Comparison of ENCODE assay signal across 14 mouse cellular contexts in the genomic region with DNA sequence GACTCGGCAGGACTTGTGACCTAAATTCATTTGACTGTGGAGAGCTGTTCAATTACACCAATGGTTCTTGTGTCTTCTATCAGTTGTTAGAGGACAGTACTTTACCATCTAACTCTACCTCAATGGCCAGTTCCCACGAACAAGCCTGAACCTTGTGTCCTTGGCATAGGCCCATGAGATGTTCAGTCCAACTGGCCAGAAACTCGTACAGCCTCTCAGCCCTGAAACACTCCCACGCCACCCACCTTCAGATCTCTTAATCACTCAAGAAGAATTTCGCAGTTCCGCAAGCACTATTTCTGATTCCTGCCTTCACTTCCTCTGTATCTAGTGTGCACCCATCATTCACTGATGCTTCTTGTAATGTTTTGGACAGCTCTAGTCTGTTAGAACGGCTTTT. TPM values are rescaled to one million over a fixed set of nuclear protein-coding genes. Genes with fewer than 3 reads are reported as not detected.
A peak's percentile ranks its signal among the peaks of the same experiment; 100 is the strongest.
DNase-seq lines count a peak whose midpoint lies in the region; ATAC-seq and TF ChIP-seq lines count a peak whose summit lies in the region.
"Had no signal": no experiment of that assay in that cellular context is flagged by ENCODE, and none has a peak within 500 bp of the region (broad histone marks: within the 10 kb centered on the region; RNA-seq: fewer than 3 reads in every experiment).

No protein-coding gene starts in this region.

- ATAC-seq in kidney, embryonic 16.5 days (ENCODE audit: low FRiP score, low TSS enrichment): no peak
- ATAC-seq: intestine, postnatal 0 days had no signal

- H3K27ac ChIP-seq in kidney, adult 2 months (ENCODE audit: insufficient read depth, low read depth, low read length): no peak overlapping the region
- no peak overlapping the region for H3K27ac ChIP-seq in kidney, embryonic 16.5 days (ENCODE audit: low read length)
- H3K27ac ChIP-seq: liver, embryonic 13.5 days; midbrain, embryonic 10.5 days; neural tube, embryonic 13.5 days; stomach, postnatal 0 days had no signal

- H3K27me3 ChIP-seq in kidney, adult 2 months (replicated peaks; ENCODE audit: control insufficient read depth, insufficient read depth, low read length): no peaks in the 10 kb centered on the region
- H3K27me3 ChIP-seq in kidney, embryonic 16.5 days (ENCODE audit: insufficient read depth, low read length): no peaks in the 10 kb centered on the region
- H3K27me3 ChIP-seq: liver, embryonic 13.5 days; neural tube, embryonic 13.5 days had no signal

- peak; percentile 35 to 44 for DNase-seq in adrenal gland, adult (ENCODE audit: inconsistent age in 2 of 2, low spot score in 1 of 2)
- DNase-seq in adrenal gland, postnatal 14 days: no peak
- DNase-seq in kidney, adult 2 months: peak; percentile 58
- DNase-seq in retina, postnatal 1 day: peak; percentile 16
- no peak for DNase-seq in retina, embryonic 14.5 days (ENCODE audit: low spot score)
- DNase-seq in testis, postnatal 14 days (ENCODE audit: low spot score): peak; percentile 84
- DNase-seq in layer of hippocampus, postnatal 14 days (ENCODE audit: low spot score in 2 of 2): no peak
- DNase-seq: liver, embryonic 13.5 days; right cerebral cortex, postnatal 4 days had no signal

- no peak for TF ChIP-seq POLR2A in kidney, adult 2 months (IDR thresholded peaks at IDR 0.05; ENCODE audit: low read depth, low read length)

- no peak for TF ChIP-seq CTCF in kidney, adult 2 months (conservative IDR thresholded peaks at IDR 0.05; ENCODE audit: insufficient read depth, insufficient read length, low read depth, low read length)

- no peak overlapping the region for H3K4me3 ChIP-seq in kidney, adult 2 months (ENCODE audit: insufficient read depth, low read depth, low read length)
- H3K4me3 ChIP-seq in kidney, embryonic 16.5 days (ENCODE audit: low read length): no peak overlapping the region
- H3K4me3 ChIP-seq: liver, embryonic 13.5 days; midbrain, embryonic 10.5 days; neural tube, embryonic 13.5 days had no signal

- H3K4me1 ChIP-seq in kidney, adult 2 months (ENCODE audit: control insufficient read depth, insufficient read depth, low read length): no peaks in the 10 kb centered on the region
- peaks cover 4% of the 10 kb centered on the region; the same call in 1 of the 2 replicates for H3K4me1 ChIP-seq in kidney, embryonic 16.5 days (ENCODE audit: insufficient read depth, low read length)
- H3K4me1 ChIP-seq: neural tube, embryonic 13.5 days had no signal

- no peaks in the 10 kb centered on the region for H3K9me3 ChIP-seq in kidney, embryonic 16.5 days (ENCODE audit: low read length)
- H3K9me3 ChIP-seq: liver, embryonic 13.5 days; midbrain, embryonic 10.5 days; neural tube, embryonic 13.5 days had no signal

- no peak overlapping the region for H3K4me2 ChIP-seq in kidney, embryonic 16.5 days (replicated peaks; ENCODE audit: low read depth, low read length)
- H3K4me2 ChIP-seq: liver, embryonic 13.5 days; neural tube, embryonic 13.5 days had no signal

- WGBS in kidney, adult 2 months: 46% methylated on average over 7 of the region's 7 CpGs
- WGBS in kidney, embryonic 16.5 days: 46% methylated on average over 7 of the region's 7 CpGs

- no peak overlapping the region for H3K9ac ChIP-seq in kidney, embryonic 16.5 days (replicated peaks; ENCODE audit: low read length)
- H3K9ac ChIP-seq: liver, embryonic 13.5 days; neural tube, embryonic 13.5 days had no signal

- no peaks in the 10 kb centered on the region for H3K36me3 ChIP-seq in kidney, adult 2 months (ENCODE audit: control insufficient read depth, insufficient read depth, low read length)
- H3K36me3 ChIP-seq in kidney, embryonic 16.5 days (ENCODE audit: insufficient read depth, low read length): no peaks in the 10 kb centered on the region
- H3K36me3 ChIP-seq: liver, embryonic 13.5 days; midbrain, embryonic 10.5 days; neural tube, embryonic 13.5 days had no signal

RNA-seq across cellular contexts. Expression of a gene that starts 12.8 kb away (rescaled TPM):
- 15.8 and 20.7 TPM in 2 replicates for total RNA-seq in adrenal gland, postnatal 14 days (2021)
- 11.2 and 12.8 TPM in 2 replicates for polyA plus RNA-seq in kidney, adult 2 months (2012; rRNA removed)
- polyA plus RNA-seq in kidney, embryonic 16.5 days (2015; fragmentation: Nextera tagmentation; extraction: Ambion mirVana): 11.3 and 12.1 TPM in 2 replicates
- 10 to 100 TPM in 1 of 2 experiments, 1 to 10 TPM in 1; 9.8 to 10.8 TPM for total RNA-seq in layer of hippocampus, postnatal 14 days (2021)

RNA-seq across cellular contexts. Expression of a gene that starts 39.3 kb away (rescaled TPM):
- total RNA-seq in adrenal gland, postnatal 14 days (2021): 8.2 and 9.8 TPM in 2 replicates
- 6.7 and 8.8 TPM in 2 replicates for polyA plus RNA-seq in kidney, adult 2 months (2012; rRNA removed)
- 13.9 and 14.3 TPM in 2 replicates for polyA plus RNA-seq in kidney, embryonic 16.5 days (2015; fragmentation: Nextera tagmentation; extraction: Ambion mirVana)
- 10 to 100 TPM; 18.7 to 19.8 TPM for total RNA-seq in layer of hippocampus, postnatal 14 days (2021)

Comparison
In these comparisons a context has a peak if more than half of its experiments do, and no peak if none do; other contexts are left out.
1. DNase-seq: peak in adrenal gland, adult (2 of 2), kidney, adult 2 months (single experiment), retina, postnatal 1 day (single experiment) and testis, postnatal 14 days (single experiment); none in adrenal gland, postnatal 14 days (single experiment), retina, embryonic 14.5 days (single experiment) and layer of hippocampus, postnatal 14 days (0 of 2).